Mouse (Mus musculus): ENCODE data around the gene Dusp3.
A peak's percentile ranks its signal among the peaks of the same experiment; 100 is the strongest.
"Not testable (repeated sequence)": the region's sequence is repeated elsewhere in the genome, so short reads cannot be mapped to it uniquely, and the experiment has no call there.

Gene Dusp3

GRCm38 (mm10) chr11:102011510-102011909 is 24.7 kb upstream of the Dusp3 start:
- DNase-seq (ENCODE audit: low read depth, low spot score): no peak

GRCm38 (mm10) chr11:102010140-102010539 is 23.3 kb upstream of the Dusp3 start:
- DNase-seq (ENCODE audit: low read depth, low spot score): peak; percentile 49

GRCm38 (mm10) chr11:102008954-102009637 is 22.3 kb upstream of the Dusp3 start:
- no peak for DNase-seq (ENCODE audit: low read depth, low spot score)

- no peak for DNase-seq (ENCODE audit: low read depth, low spot score)
These were observed 21.6 kb upstream of the Dusp3 start for GRCm38 (mm10) chr11:102008372-102008771.

- no peak for DNase-seq (ENCODE audit: low read depth, low spot score)
These were observed 19.9 kb upstream of the Dusp3 start for GRCm38 (mm10) chr11:102006688-102007087.

GRCm38 (mm10) chr11:102006271-102006670 is 19.5 kb upstream of the Dusp3 start:
- no peak for DNase-seq (ENCODE audit: low read depth, low spot score)

GRCm38 (mm10) chr11:102004251-102004650 is 17.4 kb upstream of the Dusp3 start:
- DNase-seq (ENCODE audit: low read depth, low spot score): no peak

GRCm38 (mm10) chr11:101999466-101999865 is 12.7 kb upstream of the Dusp3 start:
- no peak for DNase-seq (ENCODE audit: low read depth, low spot score)

GRCm38 (mm10) chr11:101998258-101998657 is 11.4 kb upstream of the Dusp3 start:
- no peak for DNase-seq (ENCODE audit: low read depth, low spot score)

GRCm38 (mm10) chr11:101995938-101996337 is 9.1 kb upstream of the Dusp3 start:
- no peak for DNase-seq (ENCODE audit: low read depth, low spot score)

GRCm38 (mm10) chr11:101994100-101994499 is 7.3 kb upstream of the Dusp3 start:
- no peak for DNase-seq (ENCODE audit: low read depth, low spot score)

GRCm38 (mm10) chr11:101992411-101992810 is 5.6 kb upstream of the Dusp3 start:
- DNase-seq (ENCODE audit: low read depth, low spot score): no peak

- DNase-seq (ENCODE audit: low read depth, low spot score): no peak
These were observed 5.0 kb upstream of the Dusp3 start for GRCm38 (mm10) chr11:101991813-101992212.

GRCm38 (mm10) chr11:101990244-101990643 is 3.4 kb upstream of the Dusp3 start:
- DNase-seq (ENCODE audit: low read depth, low spot score): no peak

- peak; percentile 90 for DNase-seq (ENCODE audit: low read depth, low spot score)
These were observed 823 bp downstream of the Dusp3 start for GRCm38 (mm10) chr11:101985990-101986389.

- not testable (repeated sequence) for DNase-seq (ENCODE audit: low read depth, low spot score)
These were observed 1.4 kb downstream of the Dusp3 start for GRCm38 (mm10) chr11:101985450-101985849.

- DNase-seq (ENCODE audit: low read depth, low spot score): peak; percentile 97
These were observed 2.5 kb downstream of the Dusp3 start, which contains the start of gene Cfap97d1 for GRCm38 (mm10) chr11:101984054-101985025. TSS of gene Cfap97d1 (plus strand) at chr11:101984279.

- DNase-seq (ENCODE audit: low read depth, low spot score): no peak
These were observed 3.3 kb downstream of the Dusp3 start for GRCm38 (mm10) chr11:101983431-101983921.

- no peak for DNase-seq (ENCODE audit: low read depth, low spot score)
These were observed 3.8 kb downstream of the Dusp3 start for GRCm38 (mm10) chr11:101982981-101983411.

- no peak for DNase-seq (ENCODE audit: low read depth, low spot score)
These were observed 5.0 kb downstream of the Dusp3 start for GRCm38 (mm10) chr11:101981850-101982249.

GRCm38 (mm10) chr11:101980603-101981157 is 6.1 kb downstream of the Dusp3 start:
- no peak for DNase-seq (ENCODE audit: low read depth, low spot score)

GRCm38 (mm10) chr11:101979140-101979539 is 7.7 kb downstream of the Dusp3 start:
- no peak for DNase-seq (ENCODE audit: low read depth, low spot score)

Measured in forelimb bud, embryonic 11.5 days (tissue).